Mouse (Mus musculus): ENCODE measurements around the gene Gipc3. TPM values are rescaled to one million over a fixed set of nuclear protein-coding genes. Genes with fewer than 3 reads are reported as not detected.

The Gipc3 gene
- polyA plus RNA-seq, 1 experiment from 2014 or later = 0.09 TPM

GRCm38 (mm10) chr10:81349961-81350350 lies 6.9 kb upstream of the Gipc3 start:
- Histone ChIP-seq H3K27me3 (ENCODE audit: insufficient read depth, low read length) (no peaks in the 10 kb centered on the region), H3K9me3 (ENCODE audit: low read length) (no peaks in the 10 kb centered on the region)
- ATAC-seq (ENCODE audit: low FRiP score, low TSS enrichment) = peak; percentile 12

GRCm38 (mm10) chr10:81349146-81349545 lies 6.1 kb upstream of the Gipc3 start:
- H3K4me2 ChIP-seq (replicated peaks; ENCODE audit: low read depth, low read length) = peak overlapping the region; percentile 90
- no peak for ATAC-seq (ENCODE audit: low FRiP score, low TSS enrichment)
- 0 out of 2 replicates have a peak overlapping the region, but pooled peaks have one; percentile 81 for H3K27ac ChIP-seq (ENCODE audit: low read length)
- peaks cover 7% of the 10 kb centered on the region; the same call in 1 of the 2 replicates for H3K36me3 ChIP-seq (ENCODE audit: insufficient read depth, low read length)
- peaks cover 33% of the 10 kb centered on the region for H3K4me1 ChIP-seq (ENCODE audit: insufficient read depth, low read length)
- WGBS = 6% methylated on average over 12 of the region's 12 CpGs
- peak overlapping the region; percentile 88 for H3K4me3 ChIP-seq (ENCODE audit: low read length)
- peak overlapping the region; percentile 97 for H3K9ac ChIP-seq (replicated peaks; ENCODE audit: low read length)
- peaks cover 6% of the 10 kb centered on the region; the same call in 1 of the 2 replicates for H3K27me3 ChIP-seq (ENCODE audit: insufficient read depth, low read length)
- no peaks in the 10 kb centered on the region for H3K9me3 ChIP-seq (ENCODE audit: low read length)

More at GRCm38 (mm10) chr10:81349961-81350350, 6.9 kb upstream of the Gipc3 start:
- Histone ChIP-seq H3K4me2 (replicated peaks; ENCODE audit: low read depth, low read length) (peak overlapping the region; percentile 90), H3K4me1 (ENCODE audit: insufficient read depth, low read length) (peaks cover 33% of the 10 kb centered on the region), H3K27ac (ENCODE audit: low read length) (peak overlapping the region; percentile 81), H3K36me3 (ENCODE audit: insufficient read depth, low read length) (peaks cover 7% of the 10 kb centered on the region; the same call in 1 of the 2 replicates), H3K4me3 (ENCODE audit: low read length) (peak overlapping the region; percentile 88), H3K9ac (replicated peaks; ENCODE audit: low read length) (peak overlapping the region; percentile 97)
- WGBS = under 1% methylated on average over 25 of the region's 29 CpGs

GRCm38 (mm10) chr10:81346453-81347067 lies 3.5 kb upstream of the Gipc3 start:
- H3K36me3 ChIP-seq (ENCODE audit: insufficient read depth, low read length) = peaks cover 7% of the 10 kb centered on the region; the same call in 1 of the 2 replicates
- no peaks in the 10 kb centered on the region for H3K9me3 ChIP-seq (ENCODE audit: low read length)
- peaks cover 30% of the 10 kb centered on the region for H3K27me3 ChIP-seq (ENCODE audit: insufficient read depth, low read length)
- ATAC-seq (ENCODE audit: low FRiP score, low TSS enrichment) = peak; percentile 8; the same call in 1 of the 2 replicates
- WGBS = 8% methylated on average over 54 of the region's 55 CpGs
- H3K4me3 ChIP-seq (ENCODE audit: low read length) = peak overlapping the region; percentile 42
- peak overlapping the region; percentile 61 for H3K27ac ChIP-seq (ENCODE audit: low read length)
- peak overlapping the region; percentile 61 for H3K9ac ChIP-seq (replicated peaks; ENCODE audit: low read length)
- peak overlapping the region; percentile 73 for H3K4me2 ChIP-seq (replicated peaks; ENCODE audit: low read depth, low read length)
- peaks cover 39% of the 10 kb centered on the region for H3K4me1 ChIP-seq (ENCODE audit: insufficient read depth, low read length)

DNA sequence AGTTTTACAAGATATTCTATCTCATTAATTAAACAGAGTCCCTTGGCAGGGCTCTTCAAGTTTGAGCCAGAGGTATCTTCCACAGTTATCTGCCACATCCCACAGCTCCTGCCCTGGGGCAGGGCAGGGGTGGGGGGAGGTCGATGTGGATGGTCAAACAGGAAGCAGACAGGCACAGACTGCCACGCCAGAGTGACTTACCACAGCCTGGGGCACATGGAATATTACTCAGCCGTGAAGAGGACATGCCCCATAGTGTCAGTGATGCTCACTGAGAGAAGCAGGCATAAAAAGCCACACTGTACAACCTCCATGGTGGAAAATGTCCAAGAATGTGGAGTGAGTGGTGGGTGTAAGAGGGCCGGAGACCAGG lies 2.1 kb upstream of the Gipc3 start:
- 68% methylated on average over 4 of the region's 4 CpGs for WGBS
- Histone ChIP-seq H3K36me3 (ENCODE audit: insufficient read depth, low read length) (peaks cover 7% of the 10 kb centered on the region; the same call in 1 of the 2 replicates), H3K27me3 (ENCODE audit: insufficient read depth, low read length) (peaks cover 37% of the 10 kb centered on the region), H3K9me3 (ENCODE audit: low read length) (no peaks in the 10 kb centered on the region), H3K9ac (replicated peaks; ENCODE audit: low read length) (no peak overlapping the region), H3K27ac (ENCODE audit: low read length) (no peak overlapping the region), H3K4me2 (replicated peaks; ENCODE audit: low read depth, low read length) (no peak overlapping the region), H3K4me1 (ENCODE audit: insufficient read depth, low read length) (peaks cover 32% of the 10 kb centered on the region), H3K4me3 (ENCODE audit: low read length) (no peak overlapping the region)
- no peak for ATAC-seq (ENCODE audit: low FRiP score, low TSS enrichment)

DNA sequence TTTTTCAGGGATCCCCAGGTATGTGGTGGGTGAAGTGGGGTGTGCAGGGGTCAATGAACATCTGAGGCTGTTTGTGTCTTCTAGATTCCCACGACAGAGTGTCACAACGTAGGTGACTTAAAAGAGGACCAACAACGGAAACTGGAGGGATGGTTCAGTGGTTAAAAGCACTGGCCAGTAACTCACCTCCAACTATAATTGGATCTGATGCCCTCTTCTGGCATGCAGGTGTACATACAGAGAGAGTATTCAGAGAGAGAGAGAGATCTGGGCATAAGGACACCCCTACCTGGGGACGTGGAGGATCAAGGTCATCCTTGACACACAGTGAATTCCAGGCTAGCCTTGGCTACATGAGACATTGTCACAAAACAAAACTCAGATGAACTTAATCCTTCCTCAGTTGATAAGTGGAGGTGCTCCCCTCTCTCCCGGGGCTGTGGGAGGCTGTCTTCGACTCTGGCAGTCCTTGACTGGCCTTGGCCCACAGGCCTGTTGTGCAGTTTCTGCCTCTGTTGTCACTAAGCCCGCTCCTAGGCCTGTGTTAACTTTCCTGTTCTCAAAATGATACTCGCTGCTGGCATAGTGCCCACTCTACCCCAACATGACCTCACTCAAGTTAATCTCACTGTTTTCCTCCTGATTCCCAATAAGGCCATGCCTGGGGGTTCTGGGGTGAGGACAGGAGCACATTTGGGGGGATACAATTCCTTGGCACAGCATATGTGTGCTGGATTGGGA lies 1.5 kb upstream of the Gipc3 start:
- Histone ChIP-seq H3K9ac (replicated peaks; ENCODE audit: low read length) (no peak overlapping the region), H3K4me1 (ENCODE audit: insufficient read depth, low read length) (peaks cover 28% of the 10 kb centered on the region), H3K4me3 (ENCODE audit: low read length) (no peak overlapping the region), H3K4me2 (replicated peaks; ENCODE audit: low read depth, low read length) (no peak overlapping the region), H3K9me3 (ENCODE audit: low read length) (no peaks in the 10 kb centered on the region), H3K27me3 (ENCODE audit: insufficient read depth, low read length) (peaks cover 37% of the 10 kb centered on the region), H3K36me3 (ENCODE audit: insufficient read depth, low read length) (peaks cover 7% of the 10 kb centered on the region; the same call in 1 of the 2 replicates), H3K27ac (ENCODE audit: low read length) (no peak overlapping the region)
- ATAC-seq (ENCODE audit: low FRiP score, low TSS enrichment) = no peak
- WGBS = 49% methylated on average over 8 of the region's 8 CpGs

DNA sequence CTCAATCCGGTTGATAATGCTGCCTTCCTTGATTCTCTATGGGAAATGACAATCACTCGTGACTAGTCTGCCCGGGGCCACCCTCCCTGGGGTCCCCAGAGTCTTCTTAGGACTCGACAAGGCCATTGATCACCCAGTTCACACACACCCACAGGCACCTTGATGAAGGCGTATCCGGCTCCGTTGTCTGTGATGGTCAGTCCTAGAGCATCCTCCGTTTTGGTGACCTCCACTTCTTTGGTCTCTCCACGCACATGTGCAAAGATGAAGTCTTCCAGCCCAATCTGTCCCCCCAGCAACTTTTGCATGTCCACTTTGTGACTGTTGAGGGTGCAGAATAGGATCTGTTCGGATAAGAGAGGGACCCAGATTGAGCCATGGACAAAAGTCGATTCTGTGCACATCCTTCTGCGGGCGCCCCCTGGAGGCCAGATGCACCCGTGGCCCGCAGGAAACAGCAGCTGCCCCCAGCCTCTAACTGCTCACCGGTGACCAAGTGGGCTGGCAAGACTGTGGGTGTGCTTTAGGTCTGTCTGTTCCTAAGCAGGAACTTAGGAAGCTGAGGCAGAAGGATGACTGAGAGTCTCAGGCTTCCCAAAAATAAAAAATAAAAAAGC lies 1.6 kb downstream of the Gipc3 start:
- no peak overlapping the region for H3K9ac ChIP-seq (replicated peaks; ENCODE audit: low read length)
- H3K4me2 ChIP-seq (replicated peaks; ENCODE audit: low read depth, low read length) = no peak overlapping the region
- no peak overlapping the region for H3K4me3 ChIP-seq (ENCODE audit: low read length)
- peaks cover 37% of the 10 kb centered on the region for H3K27me3 ChIP-seq (ENCODE audit: insufficient read depth, low read length)
- 36% methylated on average over 16 of the region's 16 CpGs for WGBS
- peaks cover 10% of the 10 kb centered on the region for H3K4me1 ChIP-seq (ENCODE audit: insufficient read depth, low read length)
- H3K27ac ChIP-seq (ENCODE audit: low read length) = no peak overlapping the region
- H3K9me3 ChIP-seq (ENCODE audit: low read length) = no peaks in the 10 kb centered on the region
- H3K36me3 ChIP-seq (ENCODE audit: insufficient read depth, low read length) = no peaks in the 10 kb centered on the region
- ATAC-seq (ENCODE audit: low FRiP score, low TSS enrichment) = no peak

DNA sequence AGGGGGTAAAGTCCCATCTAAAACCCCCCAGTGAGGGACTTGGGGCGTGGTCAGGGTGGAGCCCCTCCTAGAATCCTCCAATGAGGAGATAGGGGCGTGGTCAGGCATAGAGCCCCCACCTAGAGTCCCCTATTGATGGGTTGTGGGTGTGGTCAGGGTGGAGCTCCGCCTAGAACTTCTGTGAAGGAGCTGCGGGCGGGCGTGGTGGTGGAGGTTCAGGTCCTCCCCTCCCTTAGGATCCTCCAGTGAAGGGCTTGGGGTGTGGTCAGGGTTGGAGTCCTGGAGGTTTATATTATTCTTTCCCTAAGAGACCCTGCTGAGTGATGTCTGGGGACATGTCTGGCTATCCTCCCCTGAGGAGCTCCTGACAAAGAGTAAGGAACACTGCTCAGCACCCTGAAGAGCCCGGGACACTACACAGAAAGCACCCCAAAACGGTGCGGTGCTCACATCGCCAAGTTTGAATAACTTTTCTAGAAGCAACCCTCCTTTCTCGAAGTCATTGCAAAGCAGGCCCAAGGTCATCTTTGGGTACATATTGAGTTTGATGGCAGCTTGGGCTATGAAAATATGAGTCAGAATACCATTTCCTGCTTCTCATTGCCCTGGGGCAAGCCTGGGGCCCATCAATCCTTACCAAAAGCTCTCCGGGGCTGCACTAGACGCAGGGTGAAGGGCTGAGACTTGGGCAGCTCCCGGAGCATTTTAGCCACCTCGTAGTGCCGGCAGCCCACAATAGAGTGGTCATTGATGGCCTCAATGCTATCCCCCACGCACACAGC lies 2.3 kb downstream of the Gipc3 start:
- no peaks in the 10 kb centered on the region for H3K36me3 ChIP-seq (ENCODE audit: insufficient read depth, low read length)
- H3K4me1 ChIP-seq (ENCODE audit: insufficient read depth, low read length) = peaks cover 15% of the 10 kb centered on the region
- no peak overlapping the region for H3K9ac ChIP-seq (replicated peaks; ENCODE audit: low read length)
- H3K27me3 ChIP-seq (ENCODE audit: insufficient read depth, low read length) = peaks cover 37% of the 10 kb centered on the region
- H3K9me3 ChIP-seq (ENCODE audit: low read length) = no peaks in the 10 kb centered on the region
- H3K4me2 ChIP-seq (replicated peaks; ENCODE audit: low read depth, low read length) = no peak overlapping the region
- H3K27ac ChIP-seq (ENCODE audit: low read length) = no peak overlapping the region
- WGBS = 41% methylated on average over 17 of the region's 17 CpGs
- ATAC-seq (ENCODE audit: low FRiP score, low TSS enrichment) = no peak
- H3K4me3 ChIP-seq (ENCODE audit: low read length) = no peak overlapping the region

DNA sequence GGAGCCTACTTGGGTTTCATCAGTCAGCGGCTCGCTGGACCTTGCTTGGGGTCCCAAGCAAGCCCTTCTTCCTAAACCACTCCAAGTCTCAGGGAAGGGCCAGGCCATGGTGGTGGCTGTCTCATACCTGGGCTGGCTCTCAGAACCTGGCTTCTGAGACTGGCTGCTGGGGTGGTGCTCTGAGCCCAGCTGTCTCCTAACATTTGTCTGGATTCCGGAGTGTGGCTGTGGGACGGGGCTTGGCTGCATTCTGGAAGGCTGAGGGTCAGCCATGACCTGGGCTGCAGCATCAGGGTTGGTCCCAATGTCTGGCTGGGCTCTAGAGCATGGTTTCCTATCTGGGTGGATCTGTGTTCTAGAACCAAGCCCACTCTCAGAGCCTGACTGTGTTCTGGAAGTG lies 6.5 kb downstream of the Gipc3 start:
- peak overlapping the region; percentile 82; the same call in 1 of the 2 replicates for H3K27ac ChIP-seq (ENCODE audit: low read length)
- no peak overlapping the region for H3K9ac ChIP-seq (replicated peaks; ENCODE audit: low read length)
- ATAC-seq (ENCODE audit: low FRiP score, low TSS enrichment) = no peak
- peaks cover 11% of the 10 kb centered on the region; the same call in 1 of the 2 replicates for H3K27me3 ChIP-seq (ENCODE audit: insufficient read depth, low read length)
- H3K4me1 ChIP-seq (ENCODE audit: insufficient read depth, low read length) = peaks cover 27% of the 10 kb centered on the region
- H3K4me2 ChIP-seq (replicated peaks; ENCODE audit: low read depth, low read length) = no peak overlapping the region
- H3K36me3 ChIP-seq (ENCODE audit: insufficient read depth, low read length) = no peaks in the 10 kb centered on the region
- H3K9me3 ChIP-seq (ENCODE audit: low read length) = no peaks in the 10 kb centered on the region
- WGBS = 80% methylated on average over 4 of the region's 4 CpGs
- no peak overlapping the region for H3K4me3 ChIP-seq (ENCODE audit: low read length)

Measured in kidney, embryonic 16.5 days (tissue).